Mouse (Mus musculus) myocyte (in vitro differentiated cells): ENCODE measurements around the gene Cnot8. TPM values are rescaled to one million over a fixed set of nuclear protein-coding genes. Genes with fewer than 3 reads are reported as not detected.
A peak's percentile ranks its signal among the peaks of the same experiment; 100 is the strongest.

ENCODE experiments used
- H3K27me3 ChIP-seq: one replicate; pipeline ENCODE4 v1.6.1; 2011; ENCODE audit not compliant: control insufficient read depth, insufficient read depth, insufficient read length
- H3K36me3 ChIP-seq: one replicate; pipeline ENCODE4 v1.6.1; 2011; ENCODE audit not compliant: control insufficient read depth, insufficient read depth
- H3K4me2 ChIP-seq: one replicate; pipeline ENCODE4 v1.6.1; 2011; ENCODE audit warnings: low read depth, control low read depth
- H3K4me3 ChIP-seq: one replicate; pipeline ENCODE4 v1.5.1; 2011; ENCODE audit warnings: mild to moderate bottlenecking, control low read depth, moderate library complexity
- H3K79me2 ChIP-seq: one replicate; pipeline ENCODE4 v1.6.1; 2011; ENCODE audit not compliant: control insufficient read depth, insufficient read depth
- H3ac ChIP-seq: one replicate; pipeline ENCODE4 v1.6.1; 2011; ENCODE audit not compliant: control insufficient read depth, insufficient read length
- CEBPB ChIP-seq: IDR thresholded peaks from 2 replicates; pipeline ENCODE4 v1.6.1; 2011; ENCODE audit warnings: mild to moderate bottlenecking, moderate library complexity; ENCODE audit not compliant: poor library complexity, insufficient read depth, severe bottlenecking
- E2F4 ChIP-seq: IDR thresholded peaks from one replicate; pipeline ENCODE4 v1.6.1; 2011; ENCODE audit warnings: mild to moderate bottlenecking, control low read depth, moderate library complexity; ENCODE audit not compliant: insufficient read depth
- MAX ChIP-seq: IDR thresholded peaks from one replicate; pipeline ENCODE4 v1.6.1; 2011; ENCODE audit warnings: low read depth, mild to moderate bottlenecking, control low read depth
- MYOD1 ChIP-seq, 3 experiments: IDR thresholded peaks; one replicate each; pipeline ENCODE4 v1.6.1; 2011; ENCODE audit warnings: control low read depth in 2 of 3, low read depth in 2 of 3, mild to moderate bottlenecking in 2 of 3, moderate library complexity in 1 of 3; ENCODE audit not compliant: insufficient read length in 2 of 3, control insufficient read depth in 1 of 3
- MYOG ChIP-seq, 3 experiments: IDR thresholded peaks; one replicate each; pipeline ENCODE4 v1.6.1; 2011; ENCODE audit warnings: control low read depth in 2 of 3, low read depth in 2 of 3, mild to moderate bottlenecking in 2 of 3; ENCODE audit not compliant: insufficient read length in 2 of 3, control insufficient read depth in 1 of 3, insufficient read depth in 1 of 3
- POLR2A ChIP-seq: IDR thresholded peaks from one replicate; pipeline ENCODE4 v1.6.1; 2011; ENCODE audit warnings: low read depth, mild to moderate bottlenecking, control low read depth, moderate library complexity; ENCODE audit not compliant: insufficient read length
- POLR2AphosphoS2 ChIP-seq: IDR thresholded peaks from one replicate; pipeline ENCODE4 v1.6.1; 2011; ENCODE audit warnings: low read depth, control low read depth; ENCODE audit not compliant: insufficient read length
- REST ChIP-seq: IDR thresholded peaks from one replicate; pipeline ENCODE4 v1.6.1; 2011; ENCODE audit warnings: mild to moderate bottlenecking, control low read depth, moderate library complexity; ENCODE audit not compliant: insufficient read depth, insufficient read length
- SRF ChIP-seq: IDR thresholded peaks from one replicate; pipeline ENCODE4 v1.6.1; 2011; ENCODE audit warnings: low read depth; ENCODE audit not compliant: control insufficient read depth, insufficient read length
- TCF12 ChIP-seq: IDR thresholded peaks from one replicate; pipeline ENCODE4 v1.6.1; 2011; ENCODE audit warnings: mild to moderate bottlenecking, control low read depth; ENCODE audit not compliant: poor library complexity, insufficient read depth, severe bottlenecking
- TCF3 ChIP-seq: IDR thresholded peaks from one replicate; pipeline ENCODE4 v1.6.1; 2011; ENCODE audit warnings: low read depth, control low read depth; ENCODE audit not compliant: insufficient read length
- USF1 ChIP-seq: IDR thresholded peaks from one replicate; pipeline ENCODE4 v1.6.1; 2011; ENCODE audit warnings: low read depth, mild to moderate bottlenecking, control low read depth, moderate library complexity
- polyA plus RNA-seq: library from polyadenylated mRNA; unstranded; fragments of >200 nt; fragmentation: generic; extraction: Trizol; gene quantifications from one replicate; pipeline ENCODE4 v1.2.1, GENCODE M21; 2012; ENCODE audit warnings: missing spikeins

Gene Cnot8
- polyA plus RNA-seq, 1 experiment, result 51.2 TPM

DNA sequence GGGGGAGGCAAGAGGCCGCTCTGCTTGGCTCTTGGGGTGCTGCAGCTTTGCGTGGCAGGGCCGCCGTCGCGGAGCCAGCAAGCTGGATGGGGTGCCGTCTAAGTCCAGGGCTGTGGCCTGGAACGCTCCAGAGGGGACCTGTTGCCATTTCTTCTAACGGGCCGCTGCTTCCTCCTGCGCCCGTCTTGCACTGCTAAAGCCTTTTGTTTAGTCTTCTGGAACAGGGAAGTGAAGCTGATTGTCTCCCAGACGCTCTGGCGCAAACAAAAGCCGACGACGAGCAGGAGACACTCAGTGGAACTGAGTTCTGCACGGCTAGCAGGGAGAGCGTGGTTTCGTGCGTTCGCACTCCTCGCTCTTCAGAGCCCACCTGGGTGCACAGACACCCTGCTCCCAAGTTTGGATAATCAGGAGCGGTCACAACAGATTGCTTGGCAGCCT lies 418 bp downstream of the Cnot8 start:
- peak overlapping the region; percentile 79 for H3K4me2 ChIP-seq
- H3K36me3 ChIP-seq, result no peaks in the 10 kb centered on the region
- H3K4me3 ChIP-seq, result peak overlapping the region; percentile 97
- peaks cover 47% of the 10 kb centered on the region for H3K79me2 ChIP-seq
- H3K27me3 ChIP-seq, result no peaks in the 10 kb centered on the region
- H3ac ChIP-seq, result peak overlapping the region; percentile 33
- TF ChIP-seq POLR2A, result no peak

GRCm38 (mm10) chr11:58107009-58107408 lies 3.1 kb downstream of the Cnot8 start:
- no peak overlapping the region for H3ac ChIP-seq
- no peak overlapping the region for H3K4me3 ChIP-seq
- TF ChIP-seq POLR2A, result no peak
- TF ChIP-seq REST, result no peak
- no peak for TF ChIP-seq MYOD1 (IDR thresholded peaks at IDR 0.05; ENCODE audit: control insufficient read depth in 1 of 3, insufficient read length in 2 of 3, low read depth in 2 of 3)
- no peak for TF ChIP-seq TCF12
- TF ChIP-seq USF1, result no peak
- no peak for TF ChIP-seq CEBPB
- TF ChIP-seq SRF, result no peak
- no peak for TF ChIP-seq E2F4
- no peak for TF ChIP-seq POLR2AphosphoS2
- no peak for TF ChIP-seq MAX
- no peak for TF ChIP-seq MYOG (IDR thresholded peaks at IDR 0.05; ENCODE audit: control insufficient read depth in 1 of 3, insufficient read depth in 1 of 3, insufficient read length in 2 of 3, low read depth in 2 of 3)
- no peak for TF ChIP-seq TCF3
- H3K36me3 ChIP-seq, result peaks cover 6% of the 10 kb centered on the region
- no peaks in the 10 kb centered on the region for H3K27me3 ChIP-seq
- peaks cover 56% of the 10 kb centered on the region for H3K79me2 ChIP-seq
- no peak overlapping the region for H3K4me2 ChIP-seq

- Histone ChIP-seq H3ac (no peak overlapping the region), H3K36me3 (peaks cover 6% of the 10 kb centered on the region), H3K79me2 (peaks cover 56% of the 10 kb centered on the region), H3K4me3 (no peak overlapping the region), H3K27me3 (no peaks in the 10 kb centered on the region), H3K4me2 (no peak overlapping the region)
- TF ChIP-seq POLR2A (no peak), MYOD1 (IDR thresholded peaks at IDR 0.05; ENCODE audit: control insufficient read depth in 1 of 3, insufficient read length in 2 of 3, low read depth in 2 of 3) (no peak), E2F4 (no peak), POLR2AphosphoS2 (no peak), MYOG (IDR thresholded peaks at IDR 0.05; ENCODE audit: control insufficient read depth in 1 of 3, insufficient read depth in 1 of 3, insufficient read length in 2 of 3, low read depth in 2 of 3) (no peak), SRF (no peak), TCF3 (no peak), CEBPB (no peak), USF1 (no peak), REST (no peak), TCF12 (no peak)
Observed at GRCm38 (mm10) chr11:58107664-58108337, 3.8 kb downstream of the Cnot8 start.

- TF ChIP-seq USF1, result no peak
- TF ChIP-seq TCF12, result no peak
- no peak for TF ChIP-seq SRF
- no peak overlapping the region for H3K4me2 ChIP-seq
- H3K4me3 ChIP-seq, result no peak overlapping the region
- no peaks in the 10 kb centered on the region for H3K79me2 ChIP-seq
- no peak overlapping the region for H3ac ChIP-seq
- peaks cover 32% of the 10 kb centered on the region for H3K36me3 ChIP-seq
- H3K27me3 ChIP-seq, result no peaks in the 10 kb centered on the region
Observed at GRCm38 (mm10) chr11:58116560-58116959, 12.6 kb downstream of the Cnot8 start.

- peak; percentile 11 for TF ChIP-seq POLR2AphosphoS2
- no peak for TF ChIP-seq TCF3
- no peak for TF ChIP-seq POLR2A
- Histone ChIP-seq H3K4me2 (no peak overlapping the region), H3K27me3 (no peaks in the 10 kb centered on the region), H3ac (no peak overlapping the region), H3K36me3 (peaks cover 32% of the 10 kb centered on the region), H3K4me3 (no peak overlapping the region), H3K79me2 (no peaks in the 10 kb centered on the region)
Observed at GRCm38 (mm10) chr11:58117044-58117652, 13.2 kb downstream of the Cnot8 start.
